Comparison of ENCODE assay signal across 12 mouse cellular contexts in the genomic region with DNA sequence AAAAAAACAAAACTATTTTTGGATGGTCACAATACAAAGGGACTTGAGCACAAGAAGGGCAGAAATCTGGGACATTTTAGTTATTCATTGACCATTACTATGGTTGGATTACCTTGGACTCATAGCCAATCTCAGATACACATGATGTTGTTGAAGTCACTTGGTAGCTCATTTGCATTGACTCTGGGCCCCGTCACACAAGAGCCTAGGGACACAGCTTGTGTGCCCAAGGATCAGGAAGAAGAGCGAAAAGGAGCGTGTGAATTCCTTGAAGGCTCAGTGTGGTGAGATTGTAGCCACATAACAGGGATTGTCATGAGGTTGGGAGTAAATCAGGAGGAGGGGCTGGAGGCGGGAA.
"Had no signal": no experiment of that assay in that cellular context is flagged by ENCODE, and none has a peak within 500 bp of the region (broad histone marks: within the 10 kb centered on the region; RNA-seq: fewer than 3 reads in every experiment).

No protein-coding gene starts in this region.

- H3K27ac ChIP-seq: kidney, postnatal 0 days; limb, embryonic 12.5 days; limb, embryonic 15.5 days; liver, embryonic 13.5 days had no signal

- DNase-seq: left cerebral cortex, postnatal 4 days; liver, embryonic 13.5 days; lung, adult 2 months; lung, postnatal 14 days; lung, postnatal 4 days; midbrain, embryonic 14.5 days; thymus, adult 18-20 months; thymus, postnatal 36 days had no signal

- H3K4me2 ChIP-seq: limb, embryonic 12.5 days; limb, embryonic 15.5 days; liver, embryonic 13.5 days; midbrain, embryonic 11.5 days had no signal

- H3K4me3 ChIP-seq: limb, embryonic 12.5 days; limb, embryonic 15.5 days; liver, embryonic 13.5 days had no signal

- H3K9ac ChIP-seq: limb, embryonic 12.5 days; limb, embryonic 15.5 days; liver, embryonic 13.5 days had no signal

- H3K4me1 ChIP-seq: limb, embryonic 12.5 days; limb, embryonic 15.5 days; liver, embryonic 13.5 days had no signal

- H3K36me3 ChIP-seq: limb, embryonic 12.5 days; limb, embryonic 15.5 days; liver, embryonic 13.5 days had no signal

- H3K27me3 ChIP-seq: limb, embryonic 15.5 days; liver, embryonic 13.5 days had no signal

- H3K9me3 ChIP-seq: limb, embryonic 12.5 days; limb, embryonic 15.5 days; liver, embryonic 13.5 days had no signal
